Mouse (Mus musculus) small intestine, adult 2 months (tissue): ENCODE measurements around the gene Zfp423. TPM values are rescaled to one million over a fixed set of nuclear protein-coding genes. Genes with fewer than 3 reads are reported as not detected.

Experiments
- H3K27ac ChIP-seq: fragments of 200-500 bp; 2 replicates; pipeline ENCODE4 v1.5.1; 2012; ENCODE audit warnings: low read depth, low read length, control low read depth, inconsistent platforms; ENCODE audit not compliant: insufficient read depth
- H3K27me3 ChIP-seq: fragments of 200-500 bp; 2 replicates; pipeline ENCODE4 v1.6.1; 2012; ENCODE audit warnings: mild to moderate bottlenecking, moderate library complexity, low read length, inconsistent platforms; ENCODE audit not compliant: control insufficient read depth, insufficient read depth
- H3K36me3 ChIP-seq: fragments of 200-500 bp; 2 replicates; pipeline ENCODE4 v1.6.1; 2012; ENCODE audit warnings: mild to moderate bottlenecking, low read length, control low read depth, inconsistent platforms; ENCODE audit not compliant: control insufficient read depth, insufficient read depth
- H3K4me1 ChIP-seq: fragments of 200-500 bp; 2 replicates; pipeline ENCODE4 v1.6.1; 2012; ENCODE audit warnings: low read length, inconsistent platforms, mixed read lengths; ENCODE audit not compliant: control insufficient read depth, insufficient read depth, insufficient read length
- H3K4me3 ChIP-seq: fragments of 200-500 bp; 2 replicates; pipeline ENCODE4 v1.5.1; 2012; ENCODE audit warnings: low read depth, mild to moderate bottlenecking, control low read depth, inconsistent platforms, low read length, moderate library complexity
- CTCF ChIP-seq: fragments of 200-500 bp; IDR thresholded peaks from 2 replicates; pipeline ENCODE4 v1.5.1; 2012; ENCODE audit warnings: low read depth, mild to moderate bottlenecking, control low read depth, inconsistent platforms, low read length, moderate library complexity, mixed read lengths; ENCODE audit not compliant: insufficient replicate concordance, insufficient read length; ENCODE audit errors: extremely low read depth
- POLR2A ChIP-seq: fragments of 200-500 bp; IDR thresholded peaks from 2 replicates; pipeline ENCODE4 v1.6.1; 2012; ENCODE audit warnings: low read depth, mild to moderate bottlenecking, control low read depth, inconsistent platforms, low read length, moderate library complexity
- WGBS: fragments of 180-500 bp; shearing (Covaris S2); methylation state at CpG from one replicate; pipeline ENCODE4 v1.1.7; 2018; 5-methylcytosine and 5-hydroxymethylcytosine counted together
- polyA plus RNA-seq: library from polyadenylated mRNA; depleted of rRNA; stranded (reverse); fragments of >200 nt; gene quantifications from 2 replicates; pipeline ENCODE4 v1.2.3, GENCODE M21; 2012

Zfp423 gene
- polyA plus RNA-seq, 1 experiment: 2.3 TPM

DNA sequence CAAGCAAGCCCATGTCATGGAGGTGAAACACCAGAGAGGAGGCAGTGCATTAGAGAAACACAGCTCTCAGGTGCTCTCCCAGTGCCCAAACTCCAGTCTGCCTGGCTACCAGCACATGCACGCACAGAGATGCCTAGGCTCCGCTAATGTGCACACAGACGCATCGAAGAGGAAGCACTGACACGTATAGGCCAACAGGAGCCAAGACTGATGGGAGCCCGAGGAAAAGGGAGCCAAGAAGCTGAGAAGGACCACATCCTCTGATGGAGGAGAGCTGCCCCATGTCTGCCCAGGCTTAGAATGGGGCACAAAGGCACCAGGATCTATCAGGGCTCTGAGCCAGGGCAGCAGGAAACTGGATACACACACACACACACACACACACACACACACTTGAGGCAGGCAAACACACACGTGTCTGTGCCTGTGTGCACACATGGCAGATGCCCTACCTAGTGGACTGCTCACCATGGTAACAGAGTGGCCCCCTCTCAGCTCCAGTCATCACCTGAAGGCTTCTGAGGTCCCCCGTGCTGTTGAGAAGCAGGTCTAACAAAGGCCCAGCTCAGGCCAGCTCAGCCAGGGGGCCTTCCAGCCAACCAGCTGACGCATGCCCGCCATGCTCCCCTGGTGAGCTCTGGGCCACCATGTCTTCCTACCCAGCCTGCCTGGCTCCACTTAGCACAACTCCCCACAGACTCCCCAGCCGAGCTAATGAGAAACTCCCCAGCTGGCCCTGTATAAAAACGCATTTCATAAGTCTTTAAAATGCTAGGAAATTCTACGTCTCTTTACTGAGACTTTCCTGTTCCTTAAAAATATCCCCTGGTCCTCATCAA, 64.0 kb downstream of the Zfp423 start:
- no peak overlapping the region for H3K27ac ChIP-seq
- H3K4me3 ChIP-seq: no peak overlapping the region
- no peak for TF ChIP-seq CTCF
- TF ChIP-seq POLR2A: no peak
- WGBS: 73% methylated on average over 13 of the region's 13 CpGs
- no peaks in the 10 kb centered on the region for H3K36me3 ChIP-seq
- H3K27me3 ChIP-seq: no peaks in the 10 kb centered on the region
- H3K4me1 ChIP-seq: no peaks in the 10 kb centered on the region

DNA sequence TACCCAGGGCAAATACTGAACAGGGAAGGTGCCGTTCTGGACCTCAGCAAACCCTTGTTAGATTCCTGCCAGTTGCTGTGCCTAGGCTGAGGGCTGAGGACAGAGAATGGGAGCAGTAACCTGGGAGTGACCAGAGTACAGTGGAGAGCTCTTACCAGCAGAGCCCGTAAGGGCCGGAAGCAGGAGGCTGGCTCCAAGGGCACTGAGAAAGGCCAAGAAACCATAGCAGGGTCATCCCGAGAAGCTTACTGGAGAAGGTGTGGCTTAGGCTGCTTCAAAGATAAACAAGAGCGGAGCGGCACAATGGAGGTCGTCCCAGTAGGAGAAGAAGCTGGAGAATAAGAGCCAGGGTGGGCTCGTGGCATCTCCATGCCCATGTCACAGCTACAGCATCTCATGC, 65.1 kb downstream of the Zfp423 start:
- WGBS: 48% methylated on average over 8 of the region's 8 CpGs
- Histone ChIP-seq H3K4me3 (no peak overlapping the region), H3K4me1 (no peaks in the 10 kb centered on the region), H3K27ac (no peak overlapping the region), H3K36me3 (no peaks in the 10 kb centered on the region), H3K27me3 (no peaks in the 10 kb centered on the region)
- no peak for TF ChIP-seq CTCF
- no peak for TF ChIP-seq POLR2A

GRCm38 (mm10) chr8:87893547-87893946, 65.8 kb downstream of the Zfp423 start:
- no peak overlapping the region for H3K4me3 ChIP-seq
- H3K36me3 ChIP-seq: no peaks in the 10 kb centered on the region
- 66% methylated on average over 6 of the region's 6 CpGs for WGBS
- TF ChIP-seq CTCF: no peak
- no peak for TF ChIP-seq POLR2A
- H3K27ac ChIP-seq: no peak overlapping the region
- no peaks in the 10 kb centered on the region for H3K4me1 ChIP-seq
- H3K27me3 ChIP-seq: no peaks in the 10 kb centered on the region

DNA sequence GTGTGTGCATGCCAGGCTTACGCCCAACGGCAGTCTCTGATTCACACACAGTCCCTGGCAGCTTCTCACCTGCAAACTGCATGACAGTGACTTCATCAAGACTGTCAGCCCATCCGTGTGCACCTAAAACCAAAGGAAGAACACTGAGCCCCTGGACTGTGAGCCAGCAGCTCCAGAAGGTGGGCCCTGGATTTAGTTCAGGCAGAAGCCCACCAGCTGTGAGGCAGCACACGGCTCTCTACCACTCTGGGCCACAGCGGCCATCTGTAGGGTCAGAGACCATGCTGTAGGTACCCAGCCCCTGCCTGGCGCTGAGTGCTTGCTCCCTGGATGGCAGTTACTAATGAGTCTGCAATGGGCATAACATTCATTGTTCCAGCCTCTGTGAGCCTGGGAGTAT, 66.5 kb downstream of the Zfp423 start:
- WGBS: 89% methylated on average over 6 of the region's 6 CpGs
- H3K4me1 ChIP-seq: no peaks in the 10 kb centered on the region
- no peak for TF ChIP-seq CTCF
- no peak for TF ChIP-seq POLR2A
- no peaks in the 10 kb centered on the region for H3K36me3 ChIP-seq
- no peak overlapping the region for H3K4me3 ChIP-seq
- H3K27me3 ChIP-seq: no peaks in the 10 kb centered on the region
- H3K27ac ChIP-seq: no peak overlapping the region

- TF ChIP-seq CTCF (no peak), POLR2A (no peak)
- no peaks in the 10 kb centered on the region for H3K27me3 ChIP-seq
- H3K4me3 ChIP-seq: no peak overlapping the region
- H3K36me3 ChIP-seq: no peaks in the 10 kb centered on the region
- no peaks in the 10 kb centered on the region for H3K4me1 ChIP-seq
- no peak overlapping the region for H3K27ac ChIP-seq
Measured at GRCm38 (mm10) chr8:87891884-87892283, 67.5 kb downstream of the Zfp423 start.

DNA sequence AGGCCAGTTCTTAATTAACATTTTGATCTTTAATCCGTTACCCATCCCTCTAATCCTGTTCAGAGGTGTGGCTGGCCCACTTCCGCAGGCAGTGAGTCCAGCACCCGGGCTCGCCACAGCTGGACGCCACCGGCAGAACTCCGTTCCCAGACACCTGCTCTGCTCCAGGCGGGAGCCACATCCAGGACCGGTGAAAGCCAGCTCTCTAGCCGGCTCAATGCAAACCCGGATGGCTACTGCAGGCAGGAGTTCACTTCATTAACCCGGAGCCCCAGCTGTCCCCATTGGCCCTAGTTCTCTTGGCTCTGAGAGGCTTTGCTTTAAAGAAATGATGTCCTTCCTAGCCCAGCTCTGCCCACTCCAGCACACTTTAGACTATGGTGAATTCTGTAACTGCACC, 71.4 kb downstream of the Zfp423 start:
- TF ChIP-seq POLR2A (no peak), CTCF (no peak)
- no peak overlapping the region for H3K27ac ChIP-seq
- no peak overlapping the region for H3K4me3 ChIP-seq
- WGBS: 76% methylated on average over 12 of the region's 12 CpGs
- H3K4me1 ChIP-seq: no peaks in the 10 kb centered on the region
- no peaks in the 10 kb centered on the region for H3K36me3 ChIP-seq
- no peaks in the 10 kb centered on the region for H3K27me3 ChIP-seq

GRCm38 (mm10) chr8:87881088-87881487, 78.3 kb downstream of the Zfp423 start:
- no peak for TF ChIP-seq CTCF
- no peak for TF ChIP-seq POLR2A
- no peak overlapping the region for H3K27ac ChIP-seq
- 80% methylated on average over 2 of the region's 2 CpGs for WGBS

More at GRCm38 (mm10) chr8:87881088-87881487, 78.3 kb downstream of the Zfp423 start:
- Histone ChIP-seq H3K4me1 (no peaks in the 10 kb centered on the region), H3K36me3 (no peaks in the 10 kb centered on the region), H3K27me3 (no peaks in the 10 kb centered on the region), H3K4me3 (no peak overlapping the region)
